Mouse (Mus musculus) neural tube, embryonic 15.5 days (tissue): ENCODE results near the gene Gab3. TPM values are rescaled to one million over a fixed set of nuclear protein-coding genes. Genes with fewer than 3 reads are reported as not detected.
"Not testable (repeated sequence)": the region's sequence is repeated elsewhere in the genome, so short reads cannot be mapped to it uniquely, and the experiment has no call there.

ENCODE experiments used
- ATAC-seq: fragments of 200-750 bp; cut with Nextera tagmentation; 2 replicates; pipeline ENCODE4 v1.8.0; 2017; ENCODE audit warnings: mild to moderate bottlenecking, moderate TSS enrichment, moderate library complexity; ENCODE audit not compliant: low FRiP score
- H3K27ac ChIP-seq: fragments of 300-500 bp; sonication (generic); replicated peaks from 2 replicates; pipeline ENCODE4 v1.5.1; 2015; ENCODE audit warnings: mild to moderate bottlenecking, inconsistent platforms
- H3K27me3 ChIP-seq: fragments of 300-500 bp; sonication (generic); replicated peaks from 2 replicates; pipeline ENCODE4 v1.6.1; 2015; ENCODE audit warnings: inconsistent platforms
- H3K36me3 ChIP-seq: fragments of 300-500 bp; sonication (generic); 2 replicates; pipeline ENCODE4 v1.6.1; 2015; ENCODE audit warnings: inconsistent platforms
- H3K4me1 ChIP-seq: fragments of 300-500 bp; sonication (generic); 2 replicates; pipeline ENCODE4 v1.6.1; 2015; ENCODE audit warnings: inconsistent platforms
- H3K4me2 ChIP-seq: fragments of 300-500 bp; sonication (generic); 2 replicates; pipeline ENCODE4 v1.6.1; 2015; ENCODE audit warnings: inconsistent platforms, mild to moderate bottlenecking, moderate library complexity
- H3K4me3 ChIP-seq: fragments of 300-500 bp; sonication (generic); replicated peaks from 2 replicates; pipeline ENCODE4 v1.5.1; 2015; ENCODE audit warnings: mild to moderate bottlenecking, inconsistent platforms
- H3K9ac ChIP-seq: fragments of 300-500 bp; sonication (generic); replicated peaks from 2 replicates; pipeline ENCODE4 v1.6.1; 2015; ENCODE audit warnings: mild to moderate bottlenecking, inconsistent platforms
- H3K9me3 ChIP-seq: fragments of 300-500 bp; sonication (generic); replicated peaks from 2 replicates; pipeline ENCODE4 v1.6.1; 2016; ENCODE audit warnings: inconsistent platforms
- WGBS: fragments of 180-500 bp; shearing (Covaris S2); methylation state at CpG from one replicate; pipeline ENCODE4 v1.1.7; 2015; ENCODE audit warnings: mixed read lengths; 5-methylcytosine and 5-hydroxymethylcytosine counted together
- polyA plus RNA-seq: library from polyadenylated mRNA; unstranded; fragments of >200 nt; fragmentation: Nextera tagmentation; extraction: Ambion mirVana; gene quantifications from 2 replicates; pipeline ENCODE4 v1.2.1, GENCODE M21; 2015

Gab3 gene
- polyA plus RNA-seq, 1 experiment from 2014 or later = 3.7 TPM

DNA sequence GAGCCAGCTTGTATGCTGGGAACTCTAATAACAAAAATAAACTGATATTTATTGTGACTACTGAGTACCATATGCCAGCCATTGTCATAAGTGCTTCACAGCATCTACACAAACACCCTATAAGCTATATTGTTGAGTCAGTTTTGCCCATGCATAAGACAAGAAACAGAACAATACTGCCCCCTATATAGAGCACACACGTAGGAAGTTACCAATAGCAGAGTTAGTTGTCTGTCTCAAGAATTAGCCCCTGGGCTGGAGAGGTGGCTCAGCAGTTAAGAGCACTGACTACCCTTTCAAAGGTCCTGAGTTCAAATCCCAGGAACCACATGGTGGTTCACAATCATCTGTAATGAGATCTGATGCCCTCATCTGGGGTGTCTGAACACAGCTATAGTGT, 396 bp upstream of the Gab3 start:
- Histone ChIP-seq H3K4me2 (peak overlapping the region; percentile 58), H3K4me3 (no peak overlapping the region), H3K27ac (no peak overlapping the region), H3K27me3 (no peaks in the 10 kb centered on the region), H3K9ac (no peak overlapping the region), H3K4me1 (no peaks in the 10 kb centered on the region), H3K9me3 (no peaks in the 10 kb centered on the region), H3K36me3 (no peaks in the 10 kb centered on the region)
- peak; percentile 49; the same call in 1 of the 2 replicates for ATAC-seq
- WGBS = 20% methylated on average over 1 of the region's 1 CpGs

DNA sequence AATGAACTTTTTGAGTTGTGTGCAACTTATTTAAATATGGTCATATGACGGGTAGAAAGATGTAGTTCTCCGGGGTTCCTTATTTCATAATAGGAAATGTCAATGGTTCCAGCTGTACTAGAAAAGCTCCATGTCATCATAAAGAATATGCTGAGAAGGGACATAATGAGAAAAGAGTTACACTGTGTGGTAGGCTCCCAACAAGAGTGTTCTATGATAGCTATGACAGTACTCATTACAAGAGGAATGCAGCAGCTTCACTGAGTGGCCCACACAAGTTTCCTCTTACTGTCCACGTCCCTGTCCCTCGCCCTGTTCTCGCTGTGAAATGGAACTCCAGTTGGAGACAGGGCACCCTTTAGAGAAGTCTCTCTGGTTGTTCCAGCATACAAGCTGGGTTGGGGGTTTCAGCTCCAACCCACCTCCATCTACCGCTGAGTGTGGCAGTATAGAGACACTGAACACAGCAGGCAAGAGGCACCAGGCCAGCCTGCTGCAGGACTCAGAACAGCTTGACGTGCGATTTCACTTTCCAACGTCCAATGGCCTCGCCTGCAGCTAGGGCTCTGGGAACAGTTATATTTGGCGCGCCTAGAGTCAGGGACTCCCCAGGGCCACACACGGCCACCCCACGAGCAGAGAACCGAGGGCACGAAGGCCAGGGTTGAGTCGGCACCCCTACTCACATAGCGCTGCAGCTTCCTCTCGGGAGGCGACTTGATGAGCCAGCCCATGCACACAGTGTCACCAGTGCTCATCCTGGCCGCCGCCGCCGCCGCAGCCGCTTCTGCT, 1.1 kb downstream of the Gab3 start:
- H3K9me3 ChIP-seq = no peaks in the 10 kb centered on the region
- peak overlapping the region; percentile 50 for H3K4me3 ChIP-seq
- peak; percentile 87 for ATAC-seq
- no peaks in the 10 kb centered on the region for H3K36me3 ChIP-seq
- no peaks in the 10 kb centered on the region for H3K27me3 ChIP-seq
- WGBS = 25% methylated on average over 25 of the region's 26 CpGs
- peak overlapping the region; percentile 58 for H3K4me2 ChIP-seq
- no peaks in the 10 kb centered on the region for H3K4me1 ChIP-seq
- peak overlapping the region; percentile 58; the same call in 1 of the 2 replicates for H3K27ac ChIP-seq
- peak overlapping the region; percentile 43 for H3K9ac ChIP-seq

DNA sequence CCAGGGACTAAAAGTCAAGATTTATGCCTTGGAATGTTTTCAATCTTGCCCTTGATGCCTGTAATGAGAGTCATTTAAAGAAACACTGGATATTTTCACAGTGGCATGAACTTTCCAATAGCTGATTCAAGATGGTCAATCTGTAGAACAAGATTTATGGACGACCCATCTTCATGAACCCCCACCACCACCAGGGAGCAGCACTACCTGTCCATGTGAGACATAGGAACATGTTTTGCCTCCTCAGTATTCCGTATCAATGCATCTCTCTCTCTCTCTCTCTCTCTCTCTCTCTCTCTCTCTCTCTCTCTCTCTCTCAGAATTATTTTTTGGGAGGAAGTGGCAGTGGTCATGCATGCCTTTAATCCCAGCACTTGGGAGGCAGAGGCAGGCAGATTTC, 2.9 kb downstream of the Gab3 start:
- Histone ChIP-seq H3K4me3 (no peak overlapping the region), H3K9me3 (no peaks in the 10 kb centered on the region), H3K27ac (no peak overlapping the region), H3K9ac (no peak overlapping the region), H3K36me3 (no peaks in the 10 kb centered on the region), H3K4me1 (no peaks in the 10 kb centered on the region), H3K4me2 (no peak overlapping the region), H3K27me3 (no peaks in the 10 kb centered on the region)
- ATAC-seq = no peak
- WGBS = 72% methylated on average over 2 of the region's 2 CpGs

DNA sequence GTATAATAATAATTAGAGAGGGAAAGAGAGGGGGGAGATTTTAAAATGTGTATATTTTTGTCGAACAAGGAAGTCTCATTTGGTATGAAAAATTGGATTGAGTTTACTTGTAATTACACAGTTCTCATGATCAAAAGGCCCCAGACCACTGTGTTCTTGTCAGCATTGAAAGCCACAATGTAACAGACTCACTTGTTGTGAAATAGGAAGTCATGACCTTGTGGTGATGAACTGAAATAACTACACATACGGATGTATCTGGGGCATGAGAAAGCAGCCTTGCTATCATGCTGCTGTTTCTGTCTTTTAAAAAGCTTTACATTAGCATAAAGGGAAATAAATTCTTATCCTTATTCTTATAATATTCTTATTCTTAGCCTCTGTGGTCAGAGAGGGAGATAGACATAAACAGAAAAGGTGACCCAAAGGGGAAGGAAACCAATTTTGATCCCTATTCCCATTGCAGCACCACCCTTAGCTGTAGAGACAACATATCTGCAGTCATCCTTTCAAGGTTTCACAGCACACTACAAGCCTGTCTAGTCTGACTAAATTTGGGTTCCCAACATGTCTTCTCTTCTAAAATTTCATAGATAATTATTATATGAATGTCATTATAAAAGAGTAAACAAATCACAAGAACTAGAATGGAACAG, 29.0 kb downstream of the Gab3 start:
- H3K9ac ChIP-seq = no peak overlapping the region
- no peaks in the 10 kb centered on the region for H3K9me3 ChIP-seq
- H3K36me3 ChIP-seq = no peaks in the 10 kb centered on the region
- no peaks in the 10 kb centered on the region for H3K4me1 ChIP-seq
- H3K27ac ChIP-seq = no peak overlapping the region
- 91% methylated on average over 2 of the region's 2 CpGs for WGBS
- no peaks in the 10 kb centered on the region for H3K27me3 ChIP-seq
- H3K4me2 ChIP-seq = no peak overlapping the region
- no peak for ATAC-seq
- H3K4me3 ChIP-seq = no peak overlapping the region

DNA sequence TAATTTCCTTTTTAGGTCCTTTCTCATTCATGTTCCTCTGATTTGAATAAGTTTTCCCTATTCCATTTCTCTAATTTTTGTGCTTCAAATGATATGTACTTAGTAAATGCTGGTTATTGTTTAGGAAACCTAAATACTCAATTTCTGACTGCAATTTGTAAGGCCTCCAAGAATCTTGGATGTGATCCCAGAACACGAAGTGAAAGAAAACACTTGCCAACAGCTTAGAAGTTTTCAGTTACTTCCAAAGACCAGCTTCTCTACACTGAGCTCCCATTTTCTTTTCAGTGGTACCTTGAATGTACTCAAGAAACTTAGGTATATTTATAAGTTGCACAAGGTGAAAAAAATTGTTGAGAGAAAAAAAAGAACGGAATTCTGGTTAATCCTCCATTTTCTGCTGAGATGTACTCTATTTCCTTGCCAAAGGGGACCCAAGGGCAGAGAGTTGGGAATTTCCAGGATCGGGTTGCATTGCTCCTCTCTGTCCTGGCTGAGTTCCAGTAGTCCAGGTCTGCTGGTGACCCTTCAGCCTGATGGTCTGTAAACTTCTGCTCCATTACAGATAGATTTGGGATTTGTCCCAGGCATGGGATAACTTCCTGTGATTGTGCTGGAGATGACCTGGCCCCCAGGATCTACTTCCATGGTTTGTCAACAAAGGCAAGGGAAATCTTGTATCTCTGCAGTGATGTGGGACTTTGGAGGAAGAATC, 38.2 kb downstream of the Gab3 start:
- Histone ChIP-seq H3K9me3 (no peaks in the 10 kb centered on the region), H3K9ac (no peak overlapping the region), H3K27me3 (no peaks in the 10 kb centered on the region), H3K4me2 (no peak overlapping the region), H3K36me3 (no peaks in the 10 kb centered on the region), H3K27ac (no peak overlapping the region), H3K4me1 (no peaks in the 10 kb centered on the region), H3K4me3 (no peak overlapping the region)
- no peak for ATAC-seq
- WGBS = 69% methylated on average over 3 of the region's 3 CpGs

DNA sequence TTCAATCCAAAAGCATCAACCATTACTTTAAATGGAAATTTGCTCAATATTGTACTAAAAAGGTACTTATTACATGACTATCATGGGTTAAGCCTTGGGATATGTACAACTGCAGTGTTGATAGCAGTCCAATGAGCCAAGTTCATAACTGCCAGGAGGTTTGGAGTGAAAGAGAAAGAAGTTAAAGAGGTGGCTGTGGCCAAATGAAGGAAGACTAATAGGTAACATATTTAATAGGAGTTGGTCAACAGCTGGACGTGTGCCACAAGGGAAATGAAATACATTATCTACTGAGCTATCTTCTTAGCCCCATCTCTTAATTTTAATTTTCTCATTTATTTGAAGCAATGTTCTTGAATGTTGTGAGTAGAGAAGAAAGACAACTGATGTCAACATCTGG, 39.3 kb downstream of the Gab3 start:
- H3K27ac ChIP-seq = no peak overlapping the region
- no peak overlapping the region for H3K4me2 ChIP-seq
- no peaks in the 10 kb centered on the region for H3K27me3 ChIP-seq
- 100% methylated on average over 1 of the region's 1 CpGs for WGBS
- no peaks in the 10 kb centered on the region for H3K36me3 ChIP-seq
- no peak overlapping the region for H3K4me3 ChIP-seq
- no peaks in the 10 kb centered on the region for H3K9me3 ChIP-seq
- no peak for ATAC-seq
- H3K4me1 ChIP-seq = no peaks in the 10 kb centered on the region
- no peak overlapping the region for H3K9ac ChIP-seq

DNA sequence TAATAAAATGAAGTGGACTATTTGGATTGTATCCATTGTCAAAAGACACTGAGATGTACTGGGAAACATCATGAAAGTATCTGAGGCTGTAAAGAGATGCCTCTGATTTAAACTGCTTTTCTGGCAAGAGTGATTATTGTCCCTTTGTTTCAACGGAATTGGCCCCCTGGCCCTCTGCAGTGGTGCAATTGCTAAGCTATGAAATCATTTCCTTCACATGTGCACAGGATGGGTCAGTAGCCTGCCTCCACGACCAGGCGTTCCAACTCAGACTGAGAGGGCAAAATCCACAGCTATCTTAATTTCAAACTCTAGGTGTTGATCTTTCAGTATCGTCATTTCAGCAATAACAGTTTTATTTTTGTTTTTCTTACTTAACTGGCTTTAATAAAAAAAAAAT, 40.7 kb downstream of the Gab3 start:
- Histone ChIP-seq H3K9ac (no peak overlapping the region), H3K27ac (no peak overlapping the region), H3K27me3 (no peaks in the 10 kb centered on the region), H3K36me3 (no peaks in the 10 kb centered on the region), H3K4me3 (no peak overlapping the region), H3K4me1 (no peaks in the 10 kb centered on the region), H3K4me2 (no peak overlapping the region), H3K9me3 (no peaks in the 10 kb centered on the region)
- no peak for ATAC-seq
- 57% methylated on average over 4 of the region's 4 CpGs for WGBS

DNA sequence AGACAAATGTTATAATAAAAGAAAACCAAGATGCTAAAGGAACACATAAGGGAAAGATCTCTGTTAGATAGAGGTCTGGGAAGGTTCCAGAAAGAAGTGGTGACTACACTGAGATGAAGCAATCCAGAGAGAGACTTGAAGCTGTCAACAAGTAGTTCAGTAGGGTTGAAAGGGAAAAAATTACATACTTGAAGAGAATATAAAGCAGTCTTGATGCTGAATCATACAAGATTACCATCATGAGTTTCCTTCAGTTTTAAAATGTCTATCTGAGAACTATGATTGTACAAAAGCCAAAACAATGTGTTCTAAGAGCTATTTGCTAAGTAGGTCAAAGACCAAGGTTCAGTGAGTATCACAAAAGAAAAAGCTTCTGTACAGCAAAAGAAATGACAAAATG, 48.6 kb downstream of the Gab3 start:
- Histone ChIP-seq H3K9me3 (no peaks in the 10 kb centered on the region), H3K4me2 (no peak overlapping the region), H3K27me3 (no peaks in the 10 kb centered on the region), H3K36me3 (no peaks in the 10 kb centered on the region), H3K4me3 (no peak overlapping the region), H3K4me1 (no peaks in the 10 kb centered on the region), H3K9ac (no peak overlapping the region), H3K27ac (no peak overlapping the region)
- no peak for ATAC-seq

DNA sequence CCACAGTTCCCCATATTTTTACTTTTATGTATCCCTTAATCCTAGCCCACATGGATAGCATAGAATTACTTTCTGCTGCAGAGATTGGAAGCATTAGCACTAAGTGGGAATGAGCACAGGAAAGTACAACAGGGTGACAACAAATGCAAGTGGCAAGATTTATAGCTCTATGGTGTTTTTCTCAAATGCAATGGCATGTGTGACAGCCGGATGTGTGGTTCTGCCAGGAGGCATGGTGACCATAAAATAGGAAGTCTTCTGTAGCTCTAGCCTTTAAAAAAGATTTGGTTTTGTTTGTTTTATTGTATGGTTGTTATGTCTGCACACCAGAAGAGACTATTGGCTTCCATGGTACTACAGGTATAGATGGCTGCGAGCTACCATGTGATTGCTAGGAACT, 50.1 kb downstream of the Gab3 start:
- Histone ChIP-seq H3K36me3 (no peaks in the 10 kb centered on the region), H3K9me3 (no peaks in the 10 kb centered on the region), H3K27me3 (no peaks in the 10 kb centered on the region), H3K9ac (no peak overlapping the region), H3K4me2 (no peak overlapping the region), H3K4me3 (no peak overlapping the region), H3K4me1 (no peaks in the 10 kb centered on the region), H3K27ac (no peak overlapping the region)
- WGBS = 85% methylated on average over 2 of the region's 2 CpGs
- no peak for ATAC-seq

DNA sequence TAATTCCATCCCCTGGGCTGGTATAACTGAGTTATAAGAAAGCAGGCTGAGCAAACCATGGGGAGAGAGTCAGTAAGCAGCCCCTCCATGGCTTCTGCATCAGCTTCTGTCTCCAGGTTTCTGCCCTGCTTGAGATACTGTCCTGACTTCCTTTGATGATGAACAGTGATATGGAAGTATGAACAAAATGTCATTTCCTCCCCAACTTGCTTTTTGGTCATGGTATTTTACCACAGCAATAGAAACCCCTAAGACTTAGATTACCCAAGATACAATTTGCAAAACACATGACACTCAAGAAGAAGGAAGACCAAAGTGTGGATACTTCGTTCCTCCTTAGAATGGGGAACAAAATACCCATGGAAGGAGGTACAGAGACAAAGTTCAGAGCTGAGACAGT, 51.2 kb downstream of the Gab3 start:
- not testable (repeated sequence) for ATAC-seq, H3K27me3 ChIP-seq, H3K9ac ChIP-seq, H3K4me2 ChIP-seq, H3K9me3 ChIP-seq, H3K4me1 ChIP-seq, H3K4me3 ChIP-seq, H3K27ac ChIP-seq, H3K36me3 ChIP-seq
- 74% methylated on average over 1 of the region's 1 CpGs for WGBS

DNA sequence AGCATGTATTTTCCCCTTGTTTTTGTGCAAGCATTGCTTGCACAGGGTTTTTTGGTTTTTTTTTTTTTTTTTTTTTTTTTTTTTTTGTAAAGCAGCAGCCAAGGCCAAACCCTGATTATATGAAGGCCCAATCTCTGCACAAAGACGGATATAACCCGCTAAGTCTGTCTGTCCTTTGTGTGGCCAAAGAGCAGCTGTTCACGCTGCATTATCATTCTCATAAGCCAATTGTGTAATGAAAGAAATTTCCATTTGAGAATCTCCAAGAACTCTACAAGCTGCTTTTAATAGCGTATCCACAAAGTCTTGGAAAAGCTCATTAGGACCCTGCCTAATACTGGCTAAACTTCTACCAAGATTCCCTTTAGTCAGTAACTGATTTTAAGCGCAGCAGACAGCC, 101.5 kb downstream of the Gab3 start:
- no peak overlapping the region for H3K9ac ChIP-seq
- H3K36me3 ChIP-seq = no peaks in the 10 kb centered on the region
- 78% methylated on average over 5 of the region's 5 CpGs for WGBS
- no peak overlapping the region for H3K27ac ChIP-seq
- no peak for ATAC-seq
- H3K4me1 ChIP-seq = no peaks in the 10 kb centered on the region
- H3K27me3 ChIP-seq = no peaks in the 10 kb centered on the region
- no peak overlapping the region for H3K4me3 ChIP-seq
- no peaks in the 10 kb centered on the region for H3K9me3 ChIP-seq
- H3K4me2 ChIP-seq = no peak overlapping the region

DNA sequence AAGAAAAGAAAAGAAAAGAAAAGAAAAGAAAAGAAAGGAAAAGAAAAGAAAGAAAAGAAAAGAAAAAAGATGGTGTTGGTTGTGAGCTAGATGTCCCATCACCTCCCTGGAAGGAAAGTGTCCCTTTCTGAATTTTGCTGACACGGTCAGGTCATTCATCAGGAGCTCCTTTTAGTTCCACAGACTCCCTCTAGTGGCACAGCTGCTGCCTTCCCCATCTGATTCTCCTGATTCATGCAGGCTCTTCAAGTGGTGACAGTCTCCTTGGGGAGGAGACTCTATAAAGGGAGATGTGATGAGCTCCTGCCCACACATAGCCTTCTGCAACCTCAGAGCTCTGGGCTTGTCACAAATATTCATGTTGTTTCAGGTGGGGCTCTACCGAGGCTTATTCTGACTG, 122.4 kb downstream of the Gab3 start:
- H3K4me2 ChIP-seq, ATAC-seq, H3K4me1 ChIP-seq, H3K4me3 ChIP-seq, H3K9ac ChIP-seq, H3K9me3 ChIP-seq, H3K36me3 ChIP-seq, H3K27ac ChIP-seq, H3K27me3 ChIP-seq: not testable (repeated sequence)
- 14% methylated on average over 1 of the region's 2 CpGs for WGBS
